Mouse (Mus musculus): ENCODE results near the gene Hmga2.
"Not testable (repeated sequence)": the region's sequence is repeated elsewhere in the genome, so short reads cannot be mapped to it uniquely, and the experiment has no call there.

Hmga2 gene

GRCm38 (mm10) chr10:120354523-120355030, 121.7 kb downstream of the Hmga2 start:
- POLR2A ChIA-PET, result interaction anchor here in 1 of 4 experiments (1.3 kb wide), 1 partner anchor 13 kb away, joined by 3 read pairs; no protein-coding TSS in a partner anchor
- CTCF ChIA-PET, result interaction anchor here in 1 of 4 experiments (0.6 kb wide), 1 partner anchor 16 kb away, joined by 3 read pairs; no protein-coding TSS in a partner anchor

GRCm38 (mm10) chr10:120345325-120345724, 130.9 kb downstream of the Hmga2 start:
- CTCF ChIA-PET, result interaction anchor here in 1 of 4 experiments (0.6 kb wide), 1 partner anchor 31 kb away, joined by 5 read pairs; no protein-coding TSS in a partner anchor
- POLR2A ChIA-PET, result no interaction called here

GRCm38 (mm10) chr10:120344558-120345318, 131.5 kb downstream of the Hmga2 start:
- ChIA-PET CTCF (interaction anchor here in 2 of 4 experiments (0.6 kb wide), 2 partner anchors 30 to 373 kb away, joined by 3 to 5 read pairs; no protein-coding TSS in a partner anchor), POLR2A (interaction anchor here in 1 of 4 experiments (0.8 kb wide), 1 partner anchor 9 kb away, joined by 4 read pairs; no protein-coding TSS in a partner anchor)

GRCm38 (mm10) chr10:120339906-120340305, 136.4 kb downstream of the Hmga2 start:
- CTCF ChIA-PET, result not testable (repeated sequence)
- POLR2A ChIA-PET, result interaction anchor here in 3 of 4 experiments (0.6 to 1.6 kb wide), 8 partner anchors 11 to 678 kb away, joined by 3 to 4 read pairs (median 3); no protein-coding TSS in a partner anchor

GRCm38 (mm10) chr10:120339324-120339723, 136.9 kb downstream of the Hmga2 start:
- ChIA-PET CTCF (interaction anchor here in 1 of 4 experiments (1.0 kb wide), 1 partner anchor 15 kb away, joined by 3 read pairs; no protein-coding TSS in a partner anchor), POLR2A (interaction anchor here in 3 of 4 experiments (0.7 to 1.6 kb wide), 8 partner anchors 10 to 41 kb away, joined by 3 to 4 read pairs (median 3); no protein-coding TSS in a partner anchor)

- ChIA-PET CTCF (interaction anchor here in 2 of 4 experiments (0.7 to 1.0 kb wide), 3 partner anchors 15 to 526 kb away, joined by 3 to 8 read pairs (median 4); no protein-coding TSS in a partner anchor), POLR2A (interaction anchor here in 3 of 4 experiments (0.7 to 1.6 kb wide), 7 partner anchors 9 to 103 kb away, joined by 3 to 5 read pairs (median 3); no protein-coding TSS in a partner anchor)
Observed at GRCm38 (mm10) chr10:120338841-120339240, 137.4 kb downstream of the Hmga2 start.

- ChIA-PET CTCF (interaction anchor here in 2 of 4 experiments (0.7 to 1.0 kb wide), 4 partner anchors 12 to 526 kb away, joined by 3 to 8 read pairs (median 4); no protein-coding TSS in a partner anchor), POLR2A (interaction anchor here in 3 of 4 experiments (0.7 to 1.6 kb wide), 6 partner anchors 9 to 103 kb away, joined by 3 to 5 read pairs (median 4); no protein-coding TSS in a partner anchor)
Observed at GRCm38 (mm10) chr10:120338431-120338830, 137.8 kb downstream of the Hmga2 start.

- ChIA-PET CTCF (interaction anchor here in 2 of 4 experiments (0.6 kb wide), 4 partner anchors 168 to 688 kb away, joined by 3 read pairs; no protein-coding TSS in a partner anchor), POLR2A (interaction anchor here in 2 of 4 experiments (0.6 to 1.0 kb wide), 2 partner anchors 12 to 556 kb away, joined by 3 read pairs; no protein-coding TSS in a partner anchor)
Observed at GRCm38 (mm10) chr10:120327946-120328345, 148.3 kb downstream of the Hmga2 start.

GRCm38 (mm10) chr10:120323584-120324203, 152.6 kb downstream of the Hmga2 start:
- ChIA-PET CTCF (interaction anchor here in 1 of 4 experiments (0.5 kb wide), 1 partner anchor 104 kb away, joined by 7 read pairs; no protein-coding TSS in a partner anchor), POLR2A (interaction anchor here in 2 of 4 experiments (0.6 to 1.2 kb wide), 4 partner anchors 16 to 293 kb away, joined by 3 to 4 read pairs (median 3); no protein-coding TSS in a partner anchor)

GRCm38 (mm10) chr10:120322815-120323214, 153.5 kb downstream of the Hmga2 start:
- ChIA-PET POLR2A (interaction anchor here in 2 of 4 experiments (0.6 to 1.2 kb wide), 2 partner anchors 13 to 16 kb away, joined by 3 read pairs; no protein-coding TSS in a partner anchor), CTCF (interaction anchor here in 1 of 4 experiments (0.5 kb wide), 1 partner anchor 105 kb away, joined by 7 read pairs; no protein-coding TSS in a partner anchor)

GRCm38 (mm10) chr10:120319614-120320013, 156.7 kb downstream of the Hmga2 start:
- CTCF ChIA-PET, result interaction anchor here in 1 of 4 experiments (0.6 kb wide), 1 partner anchor 197 kb away, joined by 3 read pairs; no protein-coding TSS in a partner anchor
- POLR2A ChIA-PET, result interaction anchor here in 1 of 4 experiments (0.6 kb wide), 1 partner anchor 20 kb away, joined by 4 read pairs; no protein-coding TSS in a partner anchor
